Mouse (Mus musculus) heart, postnatal 10 days (tissue): ENCODE data around the gene Cryzl2. TPM values are rescaled to one million over a fixed set of nuclear protein-coding genes. Genes with fewer than 3 reads are reported as not detected.

Experiments used
- DNase-seq, 2 experiments: peaks; one replicate each; pipeline ENCODE4 v3.0.0; 2021
- intact Hi-C: fragments of 180-260 bp; cut with DNase I; formaldehyde crosslinking; loops from one replicate; pipeline ENCODE4 v1.15.1; 2025
- total RNA-seq, 2 experiments: library from RNA; stranded (reverse); gene quantifications; 2 replicates each; pipeline ENCODE4 v1.2.3; 2021

Gene Cryzl2
- total RNA-seq: 10 to 100 TPM; 15.4 to 17.4 TPM

DNA sequence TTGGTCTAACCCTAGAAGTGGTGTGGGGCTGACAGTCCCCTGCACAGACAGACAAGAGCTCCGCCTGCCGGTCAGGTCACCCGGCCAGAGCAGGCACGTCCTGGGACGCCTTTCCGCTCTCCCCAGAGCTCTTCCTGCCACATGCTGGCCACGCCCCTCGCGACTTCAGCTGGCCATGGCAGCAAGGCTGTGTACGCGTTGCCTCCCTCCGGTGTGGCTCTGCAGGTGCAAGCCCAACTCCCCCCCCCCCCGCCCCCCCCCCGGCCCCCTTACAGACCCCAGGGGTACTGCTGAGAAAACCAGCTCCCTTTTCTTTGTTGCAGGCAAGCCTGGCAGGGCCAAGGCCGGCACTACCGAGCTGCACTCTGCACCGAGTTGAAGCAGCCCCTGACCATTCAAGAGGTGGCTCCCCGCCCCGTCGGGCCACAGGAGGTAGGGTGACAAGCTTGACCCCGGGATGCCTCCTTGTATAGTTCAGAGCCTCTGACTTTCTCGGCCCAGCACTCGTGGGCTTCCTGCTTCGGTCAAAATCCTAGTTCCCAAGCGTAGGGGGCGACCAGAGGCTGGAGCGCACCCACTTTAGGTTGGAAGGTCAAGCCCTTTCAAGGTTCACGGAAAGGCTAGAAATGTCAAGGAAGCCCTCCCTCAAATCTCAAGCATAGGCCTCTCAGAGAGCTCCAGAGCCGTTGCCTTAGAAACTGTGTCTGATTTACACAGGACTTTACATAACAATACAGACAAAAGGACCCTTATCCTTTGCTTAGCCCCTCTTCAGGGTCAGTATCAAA, at the start of gene Cryzl2:
Cryzl2 (plus strand) TSS at position 157 of the 788 bp plus-strand sequence.
- DNase-seq: peak; percentile 87 to 90
- intact Hi-C loops: loop anchor here (2.0 to 5.0 kb wide), 2 partner anchors 48 to 371 kb away; no protein-coding TSS in a partner anchor

DNA sequence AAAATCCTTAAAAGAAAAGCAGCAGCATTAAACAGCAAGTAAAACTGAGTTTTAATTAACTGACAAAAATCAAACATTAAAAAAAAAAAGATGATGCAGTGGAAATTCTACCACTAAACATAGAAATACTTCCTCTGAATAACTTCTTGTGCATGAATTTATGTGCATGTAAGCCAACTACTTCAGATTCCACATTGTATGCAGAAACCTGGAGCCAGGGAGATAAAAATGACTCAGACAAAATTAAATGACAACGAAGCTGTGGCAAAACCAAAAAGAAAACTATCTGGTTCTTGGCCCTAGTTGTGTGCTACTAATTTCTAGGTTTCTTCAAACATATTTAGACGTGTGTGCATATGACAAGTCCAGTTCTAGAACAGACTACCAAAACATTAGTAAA, 48.7 kb upstream of the Cryzl2 start:
- intact Hi-C loops: loop anchor here (2.0 kb wide), 1 partner anchor 49 kb away; the partner anchor contains the start of gene Cryzl2
- no peak for DNase-seq

DNA sequence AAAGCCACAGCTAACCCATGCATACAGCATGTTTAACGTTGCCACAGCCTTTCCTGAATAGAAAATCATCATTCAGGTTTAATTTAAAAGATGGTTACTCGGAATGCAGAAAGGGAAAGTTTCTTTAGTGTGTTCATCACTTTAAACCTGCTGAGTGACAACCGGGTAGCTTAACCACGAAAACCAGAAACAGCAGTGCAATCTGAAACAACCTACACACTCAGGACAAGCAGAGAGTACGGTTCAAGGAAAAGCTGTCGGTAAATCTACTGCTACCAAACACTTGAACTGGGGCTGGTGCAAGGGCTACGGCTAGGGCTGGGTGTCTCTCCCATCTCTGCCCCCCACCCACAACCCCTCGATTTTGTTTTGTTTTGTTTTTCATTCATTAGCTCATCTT, 47.4 kb upstream of the Cryzl2 start:
- no peak for DNase-seq
- intact Hi-C loops: loop anchor here (2.0 kb wide), 1 partner anchor 48 kb away; the partner anchor contains the start of gene Cryzl2

DNA sequence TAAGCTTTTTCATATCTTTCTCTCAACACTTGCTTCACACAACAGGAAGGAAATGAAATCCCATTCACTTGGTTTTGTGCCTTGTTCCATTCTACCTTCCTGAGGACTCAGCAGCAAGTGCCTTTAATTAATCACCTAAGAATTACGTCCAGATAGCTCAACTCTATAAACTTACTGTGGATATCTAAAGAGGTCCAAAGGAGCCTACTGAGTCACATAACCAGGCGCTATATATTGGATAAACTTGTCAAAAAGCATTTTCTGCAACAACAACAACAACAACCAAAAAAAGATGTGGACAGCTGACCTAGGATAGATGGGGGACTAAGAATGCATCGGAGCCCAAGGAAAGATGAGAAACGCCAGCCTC, 47.1 kb upstream of the Cryzl2 start:
- intact Hi-C loops: loop anchor here (2.0 kb wide), 1 partner anchor 47 kb away; the partner anchor contains the start of gene Cryzl2
- no peak for DNase-seq

DNA sequence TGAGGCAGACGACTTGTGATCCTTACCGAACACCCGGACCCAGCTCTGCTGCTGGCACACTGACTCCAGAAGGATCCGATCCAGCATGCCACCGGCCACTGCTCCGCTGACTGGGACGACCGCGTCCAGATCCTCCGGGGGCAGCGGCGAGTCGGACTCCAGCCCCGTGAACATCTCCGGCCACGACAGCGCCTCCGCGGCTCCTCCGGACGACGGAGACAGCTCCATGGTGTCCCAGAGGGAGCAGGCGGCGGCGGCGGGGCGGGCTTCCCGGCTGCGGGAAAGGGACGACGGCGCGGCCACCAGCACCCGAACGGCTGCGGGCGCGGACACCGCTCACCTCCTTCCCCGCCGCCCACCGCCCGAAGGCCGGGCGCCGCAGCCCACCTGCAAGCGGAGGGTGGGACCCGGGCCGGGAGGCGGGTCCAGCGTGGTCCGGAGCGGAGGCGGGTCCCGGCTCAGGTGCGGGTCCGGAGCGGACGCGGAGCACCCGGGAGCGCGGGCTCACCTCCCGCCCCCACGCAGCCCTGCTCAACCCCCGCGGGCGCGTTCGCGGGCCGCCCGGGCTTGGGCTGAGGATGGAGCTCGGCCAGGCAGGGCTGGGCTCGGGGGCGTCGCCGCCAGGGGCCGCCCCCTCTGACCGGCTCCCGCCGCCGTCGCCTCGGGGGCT, 46.5 kb upstream of the Cryzl2 start:
- DNase-seq: peak; percentile 79 to 82
- intact Hi-C loops: loop anchor here (2.0 kb wide), 1 partner anchor 47 kb away; the partner anchor contains the start of gene Cryzl2

DNA sequence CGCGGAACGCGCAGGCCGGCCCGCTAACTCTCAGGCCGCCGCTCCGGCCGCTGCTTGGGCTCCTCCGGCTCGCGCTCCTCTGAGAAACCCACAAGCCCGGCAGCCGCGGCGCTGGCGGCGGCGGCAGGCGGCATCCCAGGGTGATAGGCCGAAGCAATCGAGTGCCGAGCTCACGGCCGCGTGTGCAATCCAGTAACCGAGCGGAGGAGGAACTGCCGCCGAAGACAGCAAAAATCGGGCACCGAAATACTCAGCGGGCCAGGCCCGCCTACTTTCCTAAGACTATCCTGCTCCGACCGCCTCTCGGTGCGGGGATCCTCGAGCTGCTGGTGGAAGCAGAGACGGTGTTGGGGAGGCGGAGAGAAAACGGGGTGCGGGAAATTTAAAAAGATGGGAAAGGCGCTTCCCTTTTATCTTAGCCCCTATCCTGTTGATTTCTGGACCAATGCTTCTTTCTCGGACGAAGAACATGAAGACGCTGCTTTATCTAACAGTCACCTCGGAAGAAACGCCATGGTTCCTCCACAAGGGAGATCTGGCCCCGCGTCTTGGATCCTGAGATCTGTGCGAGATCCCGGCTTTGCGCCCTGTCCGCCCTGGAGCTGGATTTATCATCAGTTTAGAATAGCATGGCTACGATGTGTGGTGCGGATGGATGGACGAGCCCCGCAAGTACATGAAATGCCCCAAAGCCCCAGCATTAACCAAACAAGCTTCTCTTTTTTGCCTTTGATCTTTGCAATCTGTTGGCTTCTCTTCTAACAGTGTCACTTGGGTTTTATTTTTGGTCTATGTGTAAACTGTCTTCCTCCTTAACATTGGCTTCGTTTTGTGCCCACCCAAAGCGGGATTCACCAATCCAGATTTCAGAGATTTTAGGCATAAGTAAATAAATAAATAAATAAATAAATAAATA, 45.7 kb upstream of the Cryzl2 start, which contains the start of gene Rasal2:
Rasal2 (minus strand) TSS at position 142 of the 916 bp plus-strand sequence.
- peak; percentile 97 to 98 for DNase-seq
- intact Hi-C loops: no loop called here

DNA sequence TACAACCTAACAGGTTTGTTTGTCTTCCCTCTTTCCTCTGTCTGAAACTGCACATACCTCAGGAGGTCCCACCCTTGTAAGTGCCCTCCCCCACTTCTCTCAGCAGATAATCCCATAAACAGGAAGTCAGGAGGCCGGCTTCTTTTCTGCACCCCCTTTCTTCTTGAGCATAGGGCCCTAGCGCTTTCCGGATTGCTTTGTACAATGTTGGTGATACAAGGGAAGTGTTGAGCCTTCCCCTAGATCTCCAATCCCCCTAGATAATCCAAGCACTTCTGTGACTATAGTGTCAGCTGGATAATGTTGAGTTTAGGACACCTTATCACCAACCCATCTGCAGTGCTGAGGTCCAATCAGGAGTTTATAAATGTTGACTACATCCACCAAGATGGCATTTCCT, 42.6 kb upstream of the Cryzl2 start:
- intact Hi-C loops: loop anchor here (2.0 kb wide), 1 partner anchor 29 kb away; no protein-coding TSS in a partner anchor

DNA sequence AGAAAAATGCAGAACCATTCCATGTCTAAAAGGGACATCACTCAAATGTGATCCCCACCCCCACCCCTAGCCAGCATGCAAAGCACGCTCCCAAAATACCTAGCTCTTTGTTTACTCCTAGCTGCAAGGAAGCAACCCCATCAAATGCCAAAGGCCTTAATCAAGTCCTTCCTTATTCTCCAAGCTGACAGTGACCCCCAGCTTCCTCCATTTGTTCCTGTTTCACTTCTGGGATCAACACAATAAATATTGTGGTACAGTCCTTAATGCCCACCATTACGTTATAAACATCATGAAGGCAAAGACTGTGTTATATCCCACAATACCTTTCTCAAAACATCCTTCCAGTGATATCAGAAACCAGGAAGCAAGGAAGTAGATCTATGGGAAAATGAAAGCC, 41.7 kb upstream of the Cryzl2 start:
- no peak for DNase-seq
- intact Hi-C loops: loop anchor here (2.0 kb wide), 1 partner anchor 28 kb away; no protein-coding TSS in a partner anchor

More for the DNA sequence above, 42.6 kb upstream of the Cryzl2 start:
- no peak for DNase-seq

DNA sequence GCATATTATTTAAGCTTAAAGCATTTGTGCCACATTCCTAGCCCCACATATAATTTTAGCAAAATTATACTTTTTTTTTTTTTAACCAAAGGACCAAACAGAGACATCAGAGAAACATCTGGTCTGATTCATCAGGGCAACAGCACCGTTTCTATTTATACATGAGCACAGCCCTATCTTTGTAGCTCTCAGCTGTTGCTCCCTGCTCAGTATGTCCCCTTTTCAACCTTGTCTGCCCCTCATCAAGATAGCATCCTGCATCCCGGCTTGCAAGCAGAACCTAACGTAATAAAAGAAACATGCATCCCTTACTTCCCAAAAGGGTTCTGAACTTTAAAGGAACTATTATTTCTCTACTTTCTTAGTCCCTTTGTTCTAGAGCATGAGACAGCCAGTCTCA, 41.0 kb upstream of the Cryzl2 start:
- DNase-seq: peak; percentile 23 to 43
- intact Hi-C loops: loop anchor here (2.0 kb wide), 1 partner anchor 27 kb away; no protein-coding TSS in a partner anchor

DNA sequence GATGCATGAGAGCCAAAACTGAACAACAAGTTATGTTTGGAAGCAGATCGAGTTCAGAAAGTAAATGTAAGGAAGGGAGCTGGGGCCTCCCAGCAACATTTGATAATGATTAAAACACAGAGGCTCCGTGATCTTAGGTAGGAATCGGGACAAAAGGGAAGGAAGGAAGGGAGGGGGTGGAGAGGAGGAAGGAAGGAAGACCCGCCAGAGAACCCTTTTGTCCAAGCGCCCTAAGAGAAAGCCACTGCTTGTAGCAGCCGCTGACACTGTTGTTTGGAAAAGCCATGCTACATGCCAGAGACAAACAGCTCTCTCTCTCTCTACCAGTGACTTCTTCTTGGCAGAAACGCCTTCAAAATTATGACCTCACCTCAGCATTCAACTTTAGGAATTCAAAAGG, 40.5 kb upstream of the Cryzl2 start:
- peak in 1 of 2 experiments; percentile 33 for DNase-seq
- intact Hi-C loops: loop anchor here (2.0 kb wide), 1 partner anchor 27 kb away; no protein-coding TSS in a partner anchor

DNA sequence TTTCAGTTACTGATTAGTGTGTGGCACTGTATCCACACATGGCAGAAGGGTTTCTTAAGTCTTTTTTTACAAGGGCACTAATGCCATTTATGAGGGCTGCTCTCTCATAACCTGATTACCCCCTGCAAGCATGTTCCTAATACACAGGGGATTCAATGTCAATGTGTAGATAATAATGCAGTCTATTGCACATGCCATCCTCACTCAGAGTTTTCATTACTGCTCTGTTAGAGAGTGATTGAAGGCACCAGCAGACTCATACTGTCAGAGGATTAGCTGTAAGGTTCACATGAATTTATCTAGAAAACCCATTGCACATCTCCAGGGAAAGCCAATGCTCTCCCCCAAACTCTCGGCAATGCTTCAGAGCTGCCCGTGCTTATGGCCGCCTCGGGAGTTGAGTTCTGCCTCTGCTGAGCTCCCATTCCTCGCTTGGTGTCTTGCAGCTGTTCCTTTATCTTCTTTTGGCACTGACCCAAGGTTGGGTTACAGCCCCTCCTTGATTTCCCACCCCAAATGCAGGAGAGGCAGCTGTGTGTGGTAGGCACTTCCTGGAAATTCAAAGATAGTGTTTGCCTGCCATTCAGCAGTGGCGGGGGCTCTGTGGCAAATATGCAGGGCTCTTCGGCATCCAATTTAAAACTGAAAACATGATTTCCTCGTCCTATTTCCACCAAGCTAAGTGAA, 32.5 kb upstream of the Cryzl2 start:
- intact Hi-C loops: no loop called here
- DNase-seq: peak; percentile 33 to 38

DNA sequence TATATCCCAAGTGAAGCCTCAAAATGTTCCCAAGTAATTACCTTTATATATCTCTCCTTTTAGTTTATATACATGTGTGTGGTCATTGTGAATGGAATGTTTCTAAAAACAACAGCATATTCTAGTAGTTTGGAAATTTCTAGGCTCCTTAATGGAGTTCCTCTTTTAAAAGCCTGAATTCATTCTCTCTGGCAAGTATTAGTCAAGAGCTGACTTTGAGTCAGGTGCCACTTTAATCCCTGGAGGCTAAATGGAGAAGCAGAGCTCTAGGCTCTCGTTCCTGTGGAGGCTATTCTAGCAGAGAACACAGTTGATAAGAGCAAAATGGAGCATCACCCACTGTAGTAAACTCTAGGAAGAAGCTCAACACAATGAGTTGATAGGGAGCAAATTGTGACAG, 31.4 kb upstream of the Cryzl2 start:
- no peak for DNase-seq
- intact Hi-C loops: no loop called here

DNA sequence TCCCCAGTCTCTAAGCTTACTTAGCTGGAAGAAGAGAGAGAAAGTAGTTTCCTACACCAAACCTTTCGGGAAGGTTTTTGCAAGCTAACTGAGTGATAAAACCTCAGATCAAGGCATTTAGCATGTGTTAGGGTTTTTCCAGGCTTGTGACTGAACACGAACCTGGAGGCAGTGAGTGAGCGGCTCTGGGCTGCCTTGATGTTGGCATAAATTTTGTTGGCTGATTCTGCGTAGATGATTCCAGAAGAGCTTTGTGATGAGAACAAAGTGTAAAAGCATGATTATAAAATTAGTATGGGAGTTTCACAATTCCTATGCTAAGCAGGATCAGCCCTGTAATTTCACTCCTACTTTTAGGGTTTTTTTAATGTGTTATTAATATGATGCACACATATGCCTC, 30.8 kb upstream of the Cryzl2 start:
- DNase-seq: no peak
- intact Hi-C loops: no loop called here

DNA sequence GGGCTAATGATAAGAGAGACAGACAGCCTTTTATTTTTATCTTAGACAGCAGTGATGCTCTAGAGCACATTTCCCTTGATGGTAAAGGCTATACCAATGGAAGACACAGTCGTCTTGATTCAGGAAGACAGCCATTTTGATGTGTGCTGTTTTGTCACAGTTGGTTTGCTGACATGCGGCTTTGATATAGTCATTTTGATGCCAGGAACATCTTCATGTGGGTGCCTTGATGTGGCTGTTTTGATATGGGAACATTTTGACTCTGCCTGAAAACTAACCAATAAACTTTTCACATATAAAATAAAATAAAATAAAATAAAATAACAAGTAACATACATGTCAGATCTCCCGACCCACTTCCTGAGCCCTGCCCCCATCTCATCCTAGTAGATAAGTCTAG, 30.0 kb upstream of the Cryzl2 start:
- DNase-seq: no peak
- intact Hi-C loops: no loop called here

DNA sequence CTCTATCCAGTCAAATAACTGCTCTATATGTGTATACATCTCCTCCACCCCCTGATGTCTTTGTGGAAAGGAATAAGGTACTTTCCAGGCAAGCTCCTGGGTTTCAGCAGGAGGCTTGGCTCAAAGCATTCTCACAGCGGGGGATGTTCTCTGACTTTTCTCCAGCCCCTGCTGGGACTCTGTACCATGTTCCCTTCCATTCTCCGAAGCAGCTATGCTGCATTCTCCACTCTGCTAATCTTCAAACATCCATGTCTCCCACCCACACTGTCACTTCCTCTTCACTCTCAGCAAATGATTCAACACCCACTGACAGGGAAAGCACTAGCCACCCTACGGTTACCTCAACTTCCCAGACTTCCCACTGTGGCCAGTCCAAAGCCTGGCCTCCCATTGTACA, 25.1 kb upstream of the Cryzl2 start:
- intact Hi-C loops: no loop called here
- no peak for DNase-seq

DNA sequence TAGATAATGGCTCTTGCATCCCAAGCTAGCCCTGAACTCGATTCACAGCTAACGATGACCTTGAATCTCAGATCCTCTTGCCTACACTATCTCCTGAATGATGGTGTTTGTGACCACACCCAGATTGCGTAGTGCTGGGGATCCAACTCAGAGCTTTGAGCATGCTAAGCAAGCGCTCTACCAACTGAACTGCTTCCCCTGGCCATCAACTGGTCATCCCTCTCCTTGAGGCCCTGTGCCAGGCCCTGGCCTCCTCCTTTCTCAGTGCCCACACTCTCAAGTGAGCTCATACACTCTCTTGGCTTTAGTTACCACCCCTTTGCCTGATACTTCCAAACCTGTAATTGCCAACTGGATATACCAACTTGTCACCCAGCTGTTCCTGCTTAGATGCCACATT, 24.0 kb upstream of the Cryzl2 start:
- intact Hi-C loops: no loop called here
- DNase-seq: no peak

DNA sequence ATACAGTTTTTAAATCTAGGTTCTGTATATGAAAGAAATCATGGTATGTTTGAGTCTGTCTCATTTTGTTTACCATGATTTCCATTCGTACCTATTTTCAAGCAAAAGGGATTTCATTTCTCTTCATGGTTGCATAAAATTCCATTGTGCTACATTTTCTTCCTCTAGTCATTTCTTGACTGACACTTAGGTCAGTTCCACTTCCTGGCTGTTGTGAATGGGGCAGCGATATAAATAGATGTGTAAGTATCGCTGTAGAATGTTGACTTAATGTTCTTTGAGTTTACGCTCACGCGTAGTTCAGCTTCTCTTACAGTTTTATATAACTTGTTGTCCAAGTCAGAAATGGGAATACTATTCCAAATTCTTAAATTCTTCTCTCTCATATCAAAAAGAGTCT, 22.5 kb upstream of the Cryzl2 start:
- DNase-seq: no peak
- intact Hi-C loops: no loop called here

DNA sequence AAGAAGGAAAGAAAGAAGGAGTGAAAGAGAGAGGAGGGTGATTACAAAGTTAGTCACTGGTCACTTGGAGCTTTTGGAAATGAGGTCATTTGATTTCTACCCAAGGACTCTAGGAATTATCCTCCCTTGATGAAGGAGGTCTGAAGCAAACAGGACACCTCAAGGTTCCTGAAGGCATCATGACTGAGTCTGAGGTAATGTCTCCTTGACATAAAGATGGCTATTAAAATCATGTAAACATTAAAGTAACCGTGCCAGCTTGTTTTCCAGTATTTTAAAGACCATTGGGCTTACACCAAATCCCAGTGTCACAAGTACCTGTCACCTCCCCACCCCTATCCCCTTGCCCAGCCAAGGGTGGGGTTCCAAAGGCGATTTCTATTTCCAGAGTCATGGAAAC, 20.1 kb upstream of the Cryzl2 start:
- intact Hi-C loops: no loop called here
- DNase-seq: no peak

DNA sequence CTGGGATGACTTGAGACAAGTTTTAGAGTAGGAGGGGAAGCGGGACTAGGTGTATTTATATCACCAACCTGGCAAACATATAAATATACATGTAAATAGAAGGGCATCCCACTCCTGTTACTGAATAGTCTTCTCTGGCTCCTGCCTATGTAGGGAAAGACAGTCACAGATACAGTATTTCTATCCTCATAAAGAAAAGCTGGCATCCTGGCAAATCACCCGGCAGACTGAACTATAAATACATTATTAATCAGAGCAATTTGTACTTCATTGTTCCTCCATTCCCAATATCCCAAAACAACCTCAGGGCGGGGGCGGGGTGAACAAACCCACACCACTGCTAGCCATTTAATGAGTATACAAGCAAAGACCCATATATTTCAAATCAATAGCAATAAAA, 19.3 kb upstream of the Cryzl2 start:
- no peak for DNase-seq
- intact Hi-C loops: no loop called here
